Mouse (Mus musculus): Measurements from ENCODE around the gene Pbld1. TPM values are rescaled to one million over a fixed set of nuclear protein-coding genes. Genes with fewer than 3 reads are reported as not detected.

Gene Pbld1
- polyA plus RNA-seq, 1 experiment from 2014 or later = 10.6 TPM

- ATAC-seq (ENCODE audit: low FRiP score, low TSS enrichment) = no peak
- 78% methylated on average over 2 of the region's 2 CpGs for WGBS
- H3K4me1 ChIP-seq (ENCODE audit: insufficient read depth, low read length) = no peaks in the 10 kb centered on the region
- no peaks in the 10 kb centered on the region for H3K27me3 ChIP-seq (ENCODE audit: insufficient read depth, low read length)
- H3K27ac ChIP-seq (ENCODE audit: low read length) = no peak overlapping the region
- H3K9ac ChIP-seq (replicated peaks; ENCODE audit: low read length) = no peak overlapping the region
- H3K36me3 ChIP-seq (ENCODE audit: insufficient read depth, low read length) = no peaks in the 10 kb centered on the region
- H3K4me3 ChIP-seq (ENCODE audit: low read length) = no peak overlapping the region
- no peaks in the 10 kb centered on the region for H3K9me3 ChIP-seq (ENCODE audit: low read length)
- no peak overlapping the region for H3K4me2 ChIP-seq (replicated peaks; ENCODE audit: low read depth, low read length)
These were observed 5.4 kb upstream of the Pbld1 start for GRCm38 (mm10) chr10:63054586-63054985.

- Histone ChIP-seq H3K4me2 (replicated peaks; ENCODE audit: low read depth, low read length) (peak overlapping the region; percentile 31), H3K27ac (ENCODE audit: low read length) (no peak overlapping the region), H3K4me3 (ENCODE audit: low read length) (no peak overlapping the region), H3K4me1 (ENCODE audit: insufficient read depth, low read length) (0 out of 2 replicates have a peak, but pooled peaks cover 8% of the 10 kb centered on the region), H3K9ac (replicated peaks; ENCODE audit: low read length) (no peak overlapping the region), H3K36me3 (ENCODE audit: insufficient read depth, low read length) (no peaks in the 10 kb centered on the region), H3K9me3 (ENCODE audit: low read length) (no peaks in the 10 kb centered on the region), H3K27me3 (ENCODE audit: insufficient read depth, low read length) (no peaks in the 10 kb centered on the region)
- ATAC-seq (ENCODE audit: low FRiP score, low TSS enrichment) = peak; percentile 60; the same call in 1 of the 2 replicates
- 35% methylated on average over 24 of the region's 24 CpGs for WGBS
These were observed 2.8 kb upstream of the Pbld1 start for GRCm38 (mm10) chr10:63056966-63057750.

GRCm38 (mm10) chr10:63060406-63060805 is 444 bp downstream of the Pbld1 start:
- no peak for ATAC-seq (ENCODE audit: low FRiP score, low TSS enrichment)
- Histone ChIP-seq H3K4me3 (ENCODE audit: low read length) (no peak overlapping the region), H3K9me3 (ENCODE audit: low read length) (no peaks in the 10 kb centered on the region), H3K27ac (ENCODE audit: low read length) (peak overlapping the region; percentile 67; the same call in 1 of the 2 replicates), H3K9ac (replicated peaks; ENCODE audit: low read length) (no peak overlapping the region), H3K4me1 (ENCODE audit: insufficient read depth, low read length) (0 out of 2 replicates have a peak, but pooled peaks cover 8% of the 10 kb centered on the region), H3K36me3 (ENCODE audit: insufficient read depth, low read length) (no peaks in the 10 kb centered on the region), H3K4me2 (replicated peaks; ENCODE audit: low read depth, low read length) (no peak overlapping the region), H3K27me3 (ENCODE audit: insufficient read depth, low read length) (no peaks in the 10 kb centered on the region)
- 31% methylated on average over 11 of the region's 11 CpGs for WGBS

GRCm38 (mm10) chr10:63061266-63061665 is 1.3 kb downstream of the Pbld1 start:
- Histone ChIP-seq H3K9ac (replicated peaks; ENCODE audit: low read length) (no peak overlapping the region), H3K27me3 (ENCODE audit: insufficient read depth, low read length) (no peaks in the 10 kb centered on the region), H3K9me3 (ENCODE audit: low read length) (no peaks in the 10 kb centered on the region), H3K4me1 (ENCODE audit: insufficient read depth, low read length) (0 out of 2 replicates have a peak, but pooled peaks cover 8% of the 10 kb centered on the region), H3K27ac (ENCODE audit: low read length) (peak overlapping the region; percentile 24), H3K4me3 (ENCODE audit: low read length) (no peak overlapping the region), H3K36me3 (ENCODE audit: insufficient read depth, low read length) (no peaks in the 10 kb centered on the region), H3K4me2 (replicated peaks; ENCODE audit: low read depth, low read length) (peak overlapping the region; percentile 20; the same call in 1 of the 2 replicates)
- peak; percentile 9; the same call in 1 of the 2 replicates for ATAC-seq (ENCODE audit: low FRiP score, low TSS enrichment)
- 69% methylated on average over 12 of the region's 12 CpGs for WGBS

GRCm38 (mm10) chr10:63062696-63063095 is 2.7 kb downstream of the Pbld1 start:
- Histone ChIP-seq H3K4me2 (replicated peaks; ENCODE audit: low read depth, low read length) (no peak overlapping the region), H3K4me3 (ENCODE audit: low read length) (no peak overlapping the region), H3K27ac (ENCODE audit: low read length) (no peak overlapping the region), H3K27me3 (ENCODE audit: insufficient read depth, low read length) (no peaks in the 10 kb centered on the region), H3K36me3 (ENCODE audit: insufficient read depth, low read length) (no peaks in the 10 kb centered on the region), H3K9me3 (ENCODE audit: low read length) (no peaks in the 10 kb centered on the region), H3K9ac (replicated peaks; ENCODE audit: low read length) (no peak overlapping the region), H3K4me1 (ENCODE audit: insufficient read depth, low read length) (0 out of 2 replicates have a peak, but pooled peaks cover 8% of the 10 kb centered on the region)
- WGBS = 92% methylated on average over 5 of the region's 5 CpGs
- no peak for ATAC-seq (ENCODE audit: low FRiP score, low TSS enrichment)

GRCm38 (mm10) chr10:63063365-63063764 is 3.4 kb downstream of the Pbld1 start:
- Histone ChIP-seq H3K9me3 (ENCODE audit: low read length) (no peaks in the 10 kb centered on the region), H3K4me3 (ENCODE audit: low read length) (no peak overlapping the region), H3K4me2 (replicated peaks; ENCODE audit: low read depth, low read length) (no peak overlapping the region), H3K9ac (replicated peaks; ENCODE audit: low read length) (no peak overlapping the region), H3K36me3 (ENCODE audit: insufficient read depth, low read length) (no peaks in the 10 kb centered on the region), H3K4me1 (ENCODE audit: insufficient read depth, low read length) (0 out of 2 replicates have a peak, but pooled peaks cover 8% of the 10 kb centered on the region), H3K27me3 (ENCODE audit: insufficient read depth, low read length) (no peaks in the 10 kb centered on the region), H3K27ac (ENCODE audit: low read length) (no peak overlapping the region)
- WGBS = 77% methylated on average over 7 of the region's 7 CpGs
- no peak for ATAC-seq (ENCODE audit: low FRiP score, low TSS enrichment)

- Histone ChIP-seq H3K27ac (ENCODE audit: low read length) (no peak overlapping the region), H3K9me3 (ENCODE audit: low read length) (0 out of 2 replicates have a peak, but pooled peaks cover 4% of the 10 kb centered on the region), H3K9ac (replicated peaks; ENCODE audit: low read length) (no peak overlapping the region), H3K4me1 (ENCODE audit: insufficient read depth, low read length) (0 out of 2 replicates have a peak, but pooled peaks cover 8% of the 10 kb centered on the region), H3K4me2 (replicated peaks; ENCODE audit: low read depth, low read length) (no peak overlapping the region), H3K27me3 (ENCODE audit: insufficient read depth, low read length) (no peaks in the 10 kb centered on the region), H3K4me3 (ENCODE audit: low read length) (no peak overlapping the region), H3K36me3 (ENCODE audit: insufficient read depth, low read length) (0 out of 2 replicates have a peak, but pooled peaks cover 2% of the 10 kb centered on the region)
- WGBS = 83% methylated on average over 9 of the region's 9 CpGs
- no peak for ATAC-seq (ENCODE audit: low FRiP score, low TSS enrichment)
These were observed 4.6 kb downstream of the Pbld1 start for GRCm38 (mm10) chr10:63064516-63064915.

- WGBS = 58% methylated on average over 8 of the region's 8 CpGs
- no peak overlapping the region for H3K9ac ChIP-seq (replicated peaks; ENCODE audit: low read length)
- no peak overlapping the region for H3K27ac ChIP-seq (ENCODE audit: low read length)
- no peak overlapping the region for H3K4me2 ChIP-seq (replicated peaks; ENCODE audit: low read depth, low read length)
- H3K9me3 ChIP-seq (ENCODE audit: low read length) = 0 out of 2 replicates have a peak, but pooled peaks cover 4% of the 10 kb centered on the region
- ATAC-seq (ENCODE audit: low FRiP score, low TSS enrichment) = no peak
- H3K36me3 ChIP-seq (ENCODE audit: insufficient read depth, low read length) = 0 out of 2 replicates have a peak, but pooled peaks cover 2% of the 10 kb centered on the region
- H3K4me3 ChIP-seq (ENCODE audit: low read length) = no peak overlapping the region
- no peaks in the 10 kb centered on the region for H3K27me3 ChIP-seq (ENCODE audit: insufficient read depth, low read length)
- 0 out of 2 replicates have a peak, but pooled peaks cover 6% of the 10 kb centered on the region for H3K4me1 ChIP-seq (ENCODE audit: insufficient read depth, low read length)
These were observed 5.6 kb downstream of the Pbld1 start for GRCm38 (mm10) chr10:63065561-63065960.

GRCm38 (mm10) chr10:63065988-63066387 is 6.0 kb downstream of the Pbld1 start:
- Histone ChIP-seq H3K9ac (replicated peaks; ENCODE audit: low read length) (no peak overlapping the region), H3K4me1 (ENCODE audit: insufficient read depth, low read length) (0 out of 2 replicates have a peak, but pooled peaks cover 3% of the 10 kb centered on the region), H3K4me2 (replicated peaks; ENCODE audit: low read depth, low read length) (no peak overlapping the region), H3K27me3 (ENCODE audit: insufficient read depth, low read length) (no peaks in the 10 kb centered on the region), H3K36me3 (ENCODE audit: insufficient read depth, low read length) (0 out of 2 replicates have a peak, but pooled peaks cover 2% of the 10 kb centered on the region), H3K9me3 (ENCODE audit: low read length) (0 out of 2 replicates have a peak, but pooled peaks cover 4% of the 10 kb centered on the region), H3K27ac (ENCODE audit: low read length) (no peak overlapping the region), H3K4me3 (ENCODE audit: low read length) (no peak overlapping the region)
- peak; percentile 80 for ATAC-seq (ENCODE audit: low FRiP score, low TSS enrichment)
- WGBS = 4% methylated on average over 5 of the region's 5 CpGs

- no peaks in the 10 kb centered on the region for H3K36me3 ChIP-seq (ENCODE audit: insufficient read depth, low read length)
- H3K4me3 ChIP-seq (ENCODE audit: low read length) = no peak overlapping the region
- H3K27ac ChIP-seq (ENCODE audit: low read length) = no peak overlapping the region
- ATAC-seq (ENCODE audit: low FRiP score, low TSS enrichment) = no peak
- no peak overlapping the region for H3K4me2 ChIP-seq (replicated peaks; ENCODE audit: low read depth, low read length)
- 0 out of 2 replicates have a peak, but pooled peaks cover 2% of the 10 kb centered on the region for H3K27me3 ChIP-seq (ENCODE audit: insufficient read depth, low read length)
- H3K4me1 ChIP-seq (ENCODE audit: insufficient read depth, low read length) = 0 out of 2 replicates have a peak, but pooled peaks cover 10% of the 10 kb centered on the region
- 74% methylated on average over 10 of the region's 10 CpGs for WGBS
- H3K9me3 ChIP-seq (ENCODE audit: low read length) = no peaks in the 10 kb centered on the region
- H3K9ac ChIP-seq (replicated peaks; ENCODE audit: low read length) = no peak overlapping the region
These were observed 26.3 kb downstream of the Pbld1 start for GRCm38 (mm10) chr10:63086304-63086703.
